ENCODE assay signal across 12 mouse cellular contexts in genomic region chr4:32335659-32336058, GRCm38 (mm10).
DNase-seq lines count a peak whose midpoint lies in the region; ATAC-seq and TF ChIP-seq lines count a peak whose summit lies in the region.
"Had no signal": no experiment of that assay in that cellular context is flagged by ENCODE, and none has a peak within 500 bp of the region (broad histone marks: within the 10 kb centered on the region; RNA-seq: fewer than 3 reads in every experiment).

No protein-coding gene starts in this region.

- no peaks in the 10 kb centered on the region for H3K36me3 ChIP-seq in heart, embryonic 12.5 days
- H3K36me3 ChIP-seq in heart, adult 2 months (ENCODE audit: control insufficient read depth, insufficient read depth, low read length), result 0 out of 2 replicates have a peak, but pooled peaks cover 6% of the 10 kb centered on the region
- H3K36me3 ChIP-seq in midbrain, embryonic 14.5 days (ENCODE audit: control insufficient read depth, insufficient read depth, low read length), result no peaks in the 10 kb centered on the region
- H3K36me3 ChIP-seq in liver, embryonic 12.5 days, result no peaks in the 10 kb centered on the region

- H3K4me3 ChIP-seq in heart, embryonic 12.5 days, result no peak overlapping the region
- H3K4me3 ChIP-seq in heart, adult 2 months, result no peak overlapping the region
- H3K4me3 ChIP-seq in midbrain, embryonic 14.5 days (replicated peaks; ENCODE audit: low read depth, low read length), result no peak overlapping the region
- no peak overlapping the region for H3K4me3 ChIP-seq in liver, embryonic 12.5 days

- 64% methylated on average over 12 of the region's 12 CpGs for WGBS in heart, embryonic 12.5 days
- 55% methylated on average over 12 of the region's 12 CpGs for WGBS in heart, adult 2 months
- WGBS in midbrain, embryonic 14.5 days, result 93% methylated on average over 12 of the region's 12 CpGs
- WGBS in liver, embryonic 12.5 days (ENCODE audit: insufficient replicate concordance), result 65% methylated on average over 12 of the region's 12 CpGs

- peaks cover 53% of the 10 kb centered on the region for H3K4me1 ChIP-seq in heart, embryonic 12.5 days (replicated peaks)
- peaks cover 12% of the 10 kb centered on the region for H3K4me1 ChIP-seq in heart, adult 2 months (ENCODE audit: control insufficient read depth, insufficient read depth, low read length)
- peaks cover 1% of the 10 kb centered on the region; the same call in 1 of the 2 replicates for H3K4me1 ChIP-seq in midbrain, embryonic 14.5 days (ENCODE audit: control insufficient read depth, insufficient read depth, low read length)
- H3K4me1 ChIP-seq in liver, embryonic 12.5 days, result peaks cover 37% of the 10 kb centered on the region

- TF ChIP-seq CTCF in heart, adult 2 months (IDR thresholded peaks at IDR 0.05), result no peak

- peak overlapping the region; percentile 23; the same call in 1 of the 2 replicates for H3K9ac ChIP-seq in heart, embryonic 12.5 days
- no peak overlapping the region for H3K9ac ChIP-seq in heart, adult 2 months (ENCODE audit: low read depth, low read length)
- H3K9ac ChIP-seq in midbrain, embryonic 14.5 days (replicated peaks; ENCODE audit: low read length), result no peak overlapping the region
- no peak overlapping the region for H3K9ac ChIP-seq in liver, embryonic 12.5 days

- intact Hi-C loops in heart, adult 2 months (cut with DNase I), result loop anchor here (2.0 to 5.0 kb wide), 5 partner anchors 23 to 172 kb away; no protein-coding TSS in a partner anchor

- H3K27ac ChIP-seq in heart, embryonic 12.5 days (ENCODE audit: poor library complexity, severe bottlenecking), result peak overlapping the region; percentile 73
- no peak overlapping the region for H3K27ac ChIP-seq in heart, adult 2 months
- H3K27ac ChIP-seq in midbrain, embryonic 14.5 days (replicated peaks; ENCODE audit: low read depth, low read length), result no peak overlapping the region
- H3K27ac ChIP-seq in liver, embryonic 12.5 days, result no peak overlapping the region

- H3K9me3 ChIP-seq in heart, embryonic 12.5 days (replicated peaks), result no peaks in the 10 kb centered on the region
- no peaks in the 10 kb centered on the region for H3K9me3 ChIP-seq in midbrain, embryonic 14.5 days (ENCODE audit: control insufficient read depth, low read length)
- H3K9me3 ChIP-seq in liver, embryonic 12.5 days (replicated peaks), result no peaks in the 10 kb centered on the region

- TF ChIP-seq POLR2A in heart, adult 2 months (IDR thresholded peaks at IDR 0.05; ENCODE audit: insufficient read depth, low read depth, low read length), result no peak

- H3K4me2 ChIP-seq in heart, embryonic 12.5 days, result peak overlapping the region; percentile 52; the same call in 1 of the 2 replicates
- H3K4me2 ChIP-seq in midbrain, embryonic 14.5 days (ENCODE audit: low read length), result no peak overlapping the region
- H3K4me2 ChIP-seq in liver, embryonic 12.5 days, result no peak overlapping the region

- no peak for ATAC-seq in heart, embryonic 12.5 days (ENCODE audit: insufficient number of reproducible peaks, low FRiP score)
- ATAC-seq in midbrain, embryonic 14.5 days (ENCODE audit: low FRiP score, low TSS enrichment), result no peak
- no peak for ATAC-seq in liver, embryonic 12.5 days

- no peak for DNase-seq in heart, adult 2 months
- peak; percentile 22 for DNase-seq in spleen, adult 12 weeks (ENCODE audit: low spot score)
- DNase-seq in spleen, postnatal 14 days (ENCODE audit: low spot score in 2 of 2), result no peak
- DNase-seq in induced T-regulatory cell, adult 2 months (ENCODE audit: low read depth), result peak; percentile 89
- peak; percentile 50 to 57 for DNase-seq in spleen, postnatal 36 days (ENCODE audit: low spot score in 2 of 2)
- no peak for DNase-seq in midbrain, embryonic 14.5 days
- DNase-seq: adrenal gland, postnatal 36 days; cerebellum, adult 11 months; kidney, adult 18-20 months; right cerebral cortex, postnatal 4 days had no signal

- TF ChIP-seq EP300 in heart, adult 2 months (IDR thresholded peaks at IDR 0.05; ENCODE audit: insufficient read depth, low read depth, low read length), result no peak

- no peaks in the 10 kb centered on the region for H3K27me3 ChIP-seq in heart, embryonic 12.5 days (replicated peaks)
- no peaks in the 10 kb centered on the region for H3K27me3 ChIP-seq in heart, adult 2 months (ENCODE audit: control insufficient read depth, insufficient read depth, low read length)
- no peaks in the 10 kb centered on the region for H3K27me3 ChIP-seq in midbrain, embryonic 14.5 days (ENCODE audit: control insufficient read depth, insufficient read depth, low read length)
- H3K27me3 ChIP-seq in liver, embryonic 12.5 days (replicated peaks), result no peaks in the 10 kb centered on the region

- no peaks in the 10 kb centered on the region for H3K79me2 ChIP-seq in heart, adult 2 months (replicated peaks; ENCODE audit: control insufficient read depth, insufficient read depth, low read length)

Comparison
In these comparisons a context has a peak if more than half of its experiments do, and no peak if none do; other contexts are left out.
1. DNase-seq: peak in spleen, adult 12 weeks (single experiment), induced T-regulatory cell, adult 2 months (single experiment) and spleen, postnatal 36 days (2 of 2); none in heart, adult 2 months (0 of 2), spleen, postnatal 14 days (0 of 2) and midbrain, embryonic 14.5 days (single experiment).